Mouse (Mus musculus) liver, embryonic 13.5 days (tissue): Measurements from ENCODE around the gene Fubp1. TPM values are rescaled to one million over a fixed set of nuclear protein-coding genes. Genes with fewer than 3 reads are reported as not detected.

Source experiments
- ATAC-seq: fragments of 200-750 bp; cut with Nextera tagmentation; 2 replicates; pipeline ENCODE4 v1.8.0; 2017; ENCODE audit warnings: low read depth, mild to moderate bottlenecking, moderate number of reproducible peaks, moderate library complexity
- DNase-seq: peaks from one replicate; pipeline ENCODE4 v3.0.0; 2022
- H3K27ac ChIP-seq: fragments of 300-500 bp; sonication (generic); 2 replicates; pipeline ENCODE4 v1.5.1; 2015; ENCODE audit warnings: moderate library complexity, mild to moderate bottlenecking, inconsistent platforms
- H3K27me3 ChIP-seq: fragments of 300-500 bp; sonication (generic); 2 replicates; pipeline ENCODE4 v1.6.1; 2015; ENCODE audit warnings: mild to moderate bottlenecking, inconsistent platforms
- H3K36me3 ChIP-seq: fragments of 300-500 bp; sonication (generic); 2 replicates; pipeline ENCODE4 v1.6.1; 2015; ENCODE audit warnings: mild to moderate bottlenecking, inconsistent platforms
- H3K4me1 ChIP-seq: fragments of 300-500 bp; sonication (generic); replicated peaks from 2 replicates; pipeline ENCODE4 v1.6.1; 2015; ENCODE audit warnings: inconsistent platforms
- H3K4me2 ChIP-seq: fragments of 300-500 bp; sonication (generic); 2 replicates; pipeline ENCODE4 v1.6.1; 2015; ENCODE audit warnings: inconsistent platforms, mild to moderate bottlenecking, moderate library complexity
- H3K4me3 ChIP-seq: fragments of 300-500 bp; sonication (generic); replicated peaks from 2 replicates; pipeline ENCODE4 v1.5.1; 2015; ENCODE audit warnings: mild to moderate bottlenecking, inconsistent platforms
- H3K9ac ChIP-seq: fragments of 300-500 bp; sonication (generic); 2 replicates; pipeline ENCODE4 v1.6.1; 2015; ENCODE audit warnings: mild to moderate bottlenecking, inconsistent platforms
- H3K9me3 ChIP-seq: fragments of 300-500 bp; sonication (generic); replicated peaks from 2 replicates; pipeline ENCODE4 v1.6.1; 2016; ENCODE audit warnings: inconsistent platforms
- WGBS: fragments of 180-500 bp; shearing (Covaris S2); methylation state at CpG from one replicate; pipeline ENCODE4 v1.1.7; 2015; ENCODE audit not compliant: insufficient replicate concordance; 5-methylcytosine and 5-hydroxymethylcytosine counted together
- polyA plus RNA-seq: library from polyadenylated mRNA; unstranded; fragments of >200 nt; fragmentation: Nextera tagmentation; extraction: Ambion mirVana; gene quantifications from 2 replicates; pipeline ENCODE4 v1.2.1, GENCODE M21; 2015

The Fubp1 gene
- polyA plus RNA-seq, 1 experiment from 2014 or later: 99.4 TPM

DNA sequence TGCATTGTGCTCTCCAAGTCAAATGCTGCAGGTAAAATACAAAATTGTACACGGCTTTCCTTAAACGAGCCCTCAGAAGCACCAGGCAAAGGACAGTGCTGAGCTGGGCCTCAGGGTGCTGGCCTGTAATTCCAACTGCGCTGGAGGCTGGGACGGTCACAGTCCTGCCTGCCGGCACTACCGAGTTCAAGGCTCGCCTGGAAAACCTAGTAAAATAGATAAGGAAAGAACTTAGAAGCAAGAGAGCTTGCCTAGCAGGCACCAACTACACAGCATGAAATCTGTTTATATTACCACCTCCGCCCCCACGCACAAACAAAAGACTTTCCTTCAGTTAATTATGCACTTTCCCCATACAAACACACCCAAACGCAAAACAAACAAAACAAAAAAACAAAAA is 54.2 kb downstream of the Fubp1 start:
- Histone ChIP-seq H3K4me3 (no peak overlapping the region), H3K9ac (no peak overlapping the region), H3K27me3 (peaks cover 88% of the 10 kb centered on the region), H3K36me3 (no peaks in the 10 kb centered on the region), H3K9me3 (no peaks in the 10 kb centered on the region), H3K27ac (no peak overlapping the region), H3K4me2 (no peak overlapping the region), H3K4me1 (peaks cover 32% of the 10 kb centered on the region)
- 51% methylated on average over 10 of the region's 10 CpGs for WGBS
- DNase-seq: no peak
- ATAC-seq: no peak

DNA sequence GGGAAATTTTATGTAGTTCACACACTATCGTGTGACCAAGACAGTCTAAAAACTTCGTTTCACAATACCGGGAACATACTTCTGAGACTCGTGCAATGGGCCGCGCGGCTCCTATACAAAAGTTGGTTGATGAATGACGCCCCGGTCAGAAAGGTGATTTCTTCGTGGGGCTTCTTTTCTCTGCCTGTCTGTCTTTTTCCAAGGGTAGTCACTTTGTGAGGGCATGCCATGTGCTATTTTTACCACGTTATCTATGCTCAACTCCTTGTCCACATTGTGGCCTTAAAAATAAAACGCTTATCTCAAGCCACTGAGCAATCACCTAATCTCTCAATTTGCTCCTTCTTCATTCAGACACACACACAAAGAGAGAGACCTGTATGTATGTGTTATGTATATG is 54.6 kb downstream of the Fubp1 start:
- Histone ChIP-seq H3K27me3 (peaks cover 90% of the 10 kb centered on the region), H3K4me1 (peaks cover 32% of the 10 kb centered on the region), H3K27ac (no peak overlapping the region), H3K9ac (no peak overlapping the region), H3K9me3 (no peaks in the 10 kb centered on the region), H3K36me3 (no peaks in the 10 kb centered on the region), H3K4me3 (peak overlapping the region; percentile 62; the same call in 1 of the 2 replicates), H3K4me2 (peak overlapping the region; percentile 84)
- 39% methylated on average over 12 of the region's 12 CpGs for WGBS
- DNase-seq: no peak
- ATAC-seq: no peak

DNA sequence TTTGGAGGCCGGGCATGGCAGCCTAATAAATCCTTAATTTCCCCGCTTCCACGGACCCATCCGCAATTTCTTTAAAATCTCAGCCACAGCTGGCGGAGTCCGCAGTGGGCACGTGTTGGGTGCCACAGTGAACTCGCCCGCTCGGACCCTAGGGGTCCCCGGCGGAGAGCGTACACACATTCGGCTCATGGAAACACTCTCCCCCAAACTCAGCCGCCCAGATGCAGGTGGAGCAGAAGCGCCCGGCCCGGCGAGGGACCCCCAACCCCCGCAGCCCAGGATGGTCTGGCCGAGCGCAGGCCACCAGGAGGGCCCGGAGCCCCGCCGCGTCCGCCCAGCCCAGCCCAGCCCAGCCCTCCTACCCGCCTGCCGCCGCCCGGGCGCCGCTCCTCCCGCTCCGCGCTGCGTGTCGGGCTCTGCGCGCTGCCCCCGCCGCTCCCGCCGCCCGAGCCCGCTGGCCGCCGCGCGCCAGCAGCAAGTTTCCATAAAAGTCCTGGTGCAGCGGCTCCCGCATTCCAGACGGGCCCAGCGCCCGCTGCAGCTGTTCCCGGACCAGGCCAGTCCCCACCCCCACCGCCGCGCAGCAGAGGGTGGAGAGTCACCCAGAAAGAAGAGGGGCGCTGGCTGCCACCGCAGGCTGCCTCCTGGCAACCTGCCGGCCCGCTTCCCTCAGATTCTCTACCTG is 55.3 kb downstream of the Fubp1 start:
- no peaks in the 10 kb centered on the region for H3K9me3 ChIP-seq
- ATAC-seq (peak; percentile 66), DNase-seq (no peak)
- peak overlapping the region; percentile 62 for H3K4me3 ChIP-seq
- peaks cover 32% of the 10 kb centered on the region for H3K4me1 ChIP-seq
- peak overlapping the region; percentile 69 for H3K9ac ChIP-seq
- H3K27ac ChIP-seq: no peak overlapping the region
- H3K36me3 ChIP-seq: no peaks in the 10 kb centered on the region
- peaks cover 83% of the 10 kb centered on the region for H3K27me3 ChIP-seq
- peak overlapping the region; percentile 84 for H3K4me2 ChIP-seq
- WGBS: 1% methylated on average over 62 of the region's 63 CpGs

DNA sequence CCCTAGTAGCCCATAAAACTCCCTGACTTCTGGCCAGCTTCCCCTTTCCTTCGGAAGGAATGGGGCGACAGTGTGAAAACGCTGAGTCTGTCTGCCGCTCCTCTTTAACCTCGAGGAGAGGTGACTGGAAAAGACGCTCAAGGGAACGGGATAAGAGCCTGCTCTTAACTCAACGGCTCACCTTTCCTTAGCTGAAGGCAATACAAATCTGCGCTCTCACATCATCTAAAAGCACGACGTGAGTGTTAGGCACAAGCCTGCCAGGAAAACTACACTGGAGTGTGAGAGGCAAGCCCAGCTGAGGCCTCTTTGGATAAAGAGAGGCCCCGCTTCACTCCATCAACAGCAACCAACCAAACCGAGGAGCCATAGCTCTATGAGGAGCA is 55.8 kb downstream of the Fubp1 start, which contains the start of gene Nexn:
Nexn (minus strand) TSS at position 315 of the 386 bp plus-strand sequence.
- Histone ChIP-seq H3K36me3 (no peaks in the 10 kb centered on the region), H3K4me3 (peak within 1 kb of the TSS; percentile 62), H3K9me3 (no peaks in the 10 kb centered on the region), H3K27ac (no peak within 1 kb of the TSS), H3K4me2 (peak within 1 kb of the TSS; percentile 84), H3K27me3 (peaks cover 82% of the 10 kb centered on the region), H3K9ac (peak within 1 kb of the TSS; percentile 69), H3K4me1 (peaks cover 32% of the 10 kb centered on the region)
- WGBS: 8% methylated on average over 13 of the region's 13 CpGs
- ATAC-seq (no peak), DNase-seq (no peak)

DNA sequence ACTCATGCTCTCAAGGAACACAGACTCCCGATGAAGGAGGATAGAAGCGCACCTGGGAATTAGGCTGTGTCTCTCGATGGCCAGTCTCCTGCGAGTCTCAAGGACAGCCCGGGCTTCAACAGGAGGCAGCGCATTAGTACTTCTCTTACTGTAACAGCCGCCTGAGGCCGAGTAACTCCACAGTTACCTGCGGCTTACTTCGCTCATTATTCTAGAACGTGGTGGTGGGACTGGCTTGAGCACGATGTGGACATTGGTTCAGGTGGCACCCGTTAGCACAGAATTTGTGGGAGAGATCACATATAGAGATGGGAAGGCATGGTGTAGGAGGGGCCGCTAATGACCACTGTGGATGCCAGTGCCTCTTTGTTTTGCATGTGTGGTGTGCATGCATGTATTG is 57.9 kb downstream of the Fubp1 start:
- WGBS: 82% methylated on average over 14 of the region's 14 CpGs
- Histone ChIP-seq H3K4me3 (no peak overlapping the region), H3K27me3 (peaks cover 61% of the 10 kb centered on the region)

DNA sequence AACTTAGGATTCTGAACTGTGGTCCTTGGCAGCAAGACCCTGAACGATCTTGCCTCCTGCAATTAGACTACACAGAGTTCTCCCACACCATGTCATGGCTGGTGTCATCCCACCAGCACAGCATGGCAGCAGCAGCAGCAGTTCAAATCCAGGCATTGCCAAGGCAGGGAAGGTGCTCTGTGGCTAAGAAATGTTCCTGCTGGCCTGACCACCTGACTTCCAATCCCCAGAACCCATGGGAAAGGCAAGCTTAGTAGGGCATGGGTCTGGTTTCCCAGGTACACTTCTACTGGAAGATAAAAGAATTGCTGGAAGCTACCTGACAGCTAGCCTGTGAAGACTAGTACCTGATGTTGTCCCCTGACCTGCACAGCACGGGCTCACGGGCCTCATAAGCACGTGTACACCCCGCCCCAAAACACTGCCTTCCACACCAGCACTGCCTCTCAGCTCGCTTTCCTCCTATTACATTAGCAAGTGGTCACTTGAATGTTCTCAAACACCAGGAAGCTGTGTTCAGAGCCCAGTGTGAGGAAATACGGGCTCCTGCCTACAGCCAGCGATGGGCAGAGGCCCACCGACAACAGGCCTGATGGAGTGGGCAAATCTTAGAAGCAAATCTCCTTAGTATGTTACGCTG is 61.0 kb downstream of the Fubp1 start:
- DNase-seq (no peak), ATAC-seq (no peak)
- Histone ChIP-seq H3K4me3 (no peak overlapping the region), H3K4me2 (no peak overlapping the region), H3K36me3 (peaks cover under 1% of the 10 kb centered on the region; the same call in 1 of the 2 replicates), H3K27ac (no peak overlapping the region), H3K9me3 (no peaks in the 10 kb centered on the region), H3K27me3 (peaks cover 30% of the 10 kb centered on the region), H3K4me1 (no peaks in the 10 kb centered on the region; the same call in 1 of the 2 replicates), H3K9ac (no peak overlapping the region)
- 75% methylated on average over 10 of the region's 10 CpGs for WGBS

More for the DNA sequence above, 57.9 kb downstream of the Fubp1 start:
- H3K36me3 ChIP-seq: no peaks in the 10 kb centered on the region
- DNase-seq (no peak), ATAC-seq (no peak)
- no peaks in the 10 kb centered on the region for H3K9me3 ChIP-seq
- no peak overlapping the region for H3K4me2 ChIP-seq
- no peak overlapping the region for H3K27ac ChIP-seq
- peaks cover 20% of the 10 kb centered on the region for H3K4me1 ChIP-seq
- H3K9ac ChIP-seq: no peak overlapping the region

DNA sequence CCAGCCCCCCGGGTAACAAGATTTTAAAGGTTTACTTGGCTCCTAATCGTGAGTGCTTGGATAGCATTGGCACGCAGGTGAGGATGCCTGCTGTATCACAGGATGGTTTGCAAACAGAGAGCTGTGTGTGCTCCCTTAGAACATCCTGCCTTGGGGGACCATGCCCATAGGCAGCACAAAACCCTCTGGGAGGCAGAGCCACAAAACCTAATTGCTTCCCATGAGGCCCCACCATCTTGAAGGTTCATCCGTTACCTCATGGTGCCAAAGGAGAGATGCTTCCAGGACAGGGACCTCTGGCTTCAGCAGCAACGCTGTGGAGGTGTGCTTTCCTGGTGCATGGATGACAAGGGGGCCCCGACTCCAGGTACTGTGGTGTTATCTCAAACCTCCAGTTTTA is 61.7 kb downstream of the Fubp1 start:
- 77% methylated on average over 6 of the region's 6 CpGs for WGBS
- Histone ChIP-seq H3K9ac (no peak overlapping the region), H3K9me3 (no peaks in the 10 kb centered on the region), H3K27ac (no peak overlapping the region), H3K4me1 (no peaks in the 10 kb centered on the region), H3K4me3 (no peak overlapping the region), H3K4me2 (no peak overlapping the region), H3K36me3 (peaks cover 5% of the 10 kb centered on the region), H3K27me3 (peaks cover 23% of the 10 kb centered on the region)
- DNase-seq (no peak), ATAC-seq (no peak)

DNA sequence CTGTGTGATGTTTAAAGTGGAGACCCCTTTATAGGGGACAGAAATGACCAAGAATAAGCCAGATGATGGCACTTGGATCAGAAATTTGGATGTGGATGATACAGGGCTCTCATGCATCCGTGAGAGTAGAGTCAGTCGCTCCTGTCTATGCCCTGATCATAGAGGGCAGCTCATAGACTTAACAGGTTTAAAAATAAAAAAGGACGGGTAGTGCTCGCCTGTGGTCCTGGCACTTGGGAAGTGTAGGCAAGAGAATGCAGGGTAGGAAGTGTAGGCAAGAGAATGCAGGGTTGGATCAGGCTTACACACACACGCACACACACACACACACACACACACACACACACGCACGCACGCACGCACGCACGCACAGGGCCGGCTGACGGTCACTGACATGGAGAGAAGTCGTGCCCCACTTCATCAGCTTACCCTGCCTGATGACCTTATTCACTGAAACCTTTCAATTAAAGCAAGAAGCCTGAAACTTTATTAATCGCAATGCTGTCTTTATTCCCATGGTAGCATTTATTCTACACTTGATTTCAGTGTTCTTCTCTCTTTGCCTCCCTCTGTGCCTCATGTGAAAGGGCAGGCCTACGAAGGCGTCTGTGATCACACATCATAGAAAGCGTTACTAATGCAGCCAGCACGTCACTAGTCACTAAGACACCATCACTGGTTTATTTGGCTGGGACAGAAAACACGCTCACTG is 62.9 kb downstream of the Fubp1 start:
- Histone ChIP-seq H3K4me3 (no peak overlapping the region), H3K36me3 (peaks cover 5% of the 10 kb centered on the region), H3K27me3 (peaks cover 11% of the 10 kb centered on the region), H3K9me3 (no peaks in the 10 kb centered on the region), H3K27ac (no peak overlapping the region), H3K4me2 (no peak overlapping the region), H3K4me1 (no peaks in the 10 kb centered on the region), H3K9ac (no peak overlapping the region)
- no peak for ATAC-seq
- no peak for DNase-seq
- WGBS: 84% methylated on average over 20 of the region's 20 CpGs

DNA sequence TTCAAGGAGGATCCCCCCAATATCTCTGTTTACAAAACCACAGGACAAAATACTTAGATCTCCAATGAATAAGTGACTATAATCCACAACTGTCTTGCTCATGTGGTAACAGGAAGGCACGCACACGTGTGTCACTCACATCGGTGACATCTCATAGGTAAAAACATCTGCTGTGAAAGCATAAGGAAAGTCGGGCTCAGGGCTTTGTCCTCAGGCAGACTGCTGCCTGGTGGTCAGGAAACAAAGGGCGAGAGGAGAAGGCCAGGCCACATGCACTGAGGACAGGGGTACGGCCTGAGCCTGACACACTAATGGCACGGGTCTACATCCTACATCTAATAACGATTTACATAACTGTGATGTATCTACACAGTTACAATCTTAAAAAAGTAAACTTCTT is 64.8 kb downstream of the Fubp1 start:
- no peak overlapping the region for H3K9ac ChIP-seq
- H3K27me3 ChIP-seq: no peaks in the 10 kb centered on the region
- no peaks in the 10 kb centered on the region for H3K9me3 ChIP-seq
- 75% methylated on average over 8 of the region's 8 CpGs for WGBS
- DNase-seq (no peak), ATAC-seq (no peak)
- H3K4me1 ChIP-seq: no peaks in the 10 kb centered on the region
- H3K4me2 ChIP-seq: no peak overlapping the region
- H3K36me3 ChIP-seq: peaks cover 5% of the 10 kb centered on the region
- H3K27ac ChIP-seq: no peak overlapping the region
- H3K4me3 ChIP-seq: no peak overlapping the region

DNA sequence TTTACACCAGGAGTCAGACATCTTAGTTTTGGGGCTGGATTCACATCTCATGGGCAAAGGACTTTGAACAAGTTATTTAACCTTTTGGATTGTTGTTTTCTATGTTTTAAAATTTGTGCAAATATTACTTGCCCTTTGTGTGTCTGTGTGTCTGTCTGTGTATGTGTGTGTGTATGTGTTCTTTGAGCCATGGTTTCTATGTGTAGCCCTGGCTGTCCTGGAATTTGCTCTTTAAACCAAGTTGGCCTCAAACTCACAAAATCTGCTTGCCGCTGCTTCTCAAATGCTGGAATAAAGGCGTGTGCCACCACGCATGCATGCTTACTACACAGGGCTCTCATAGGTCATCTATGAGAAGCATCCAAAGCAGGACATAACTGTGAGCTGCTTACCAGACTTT is 66.7 kb downstream of the Fubp1 start:
- Histone ChIP-seq H3K9ac (no peak overlapping the region), H3K27me3 (no peaks in the 10 kb centered on the region), H3K4me1 (no peaks in the 10 kb centered on the region), H3K4me3 (no peak overlapping the region), H3K36me3 (peaks cover 5% of the 10 kb centered on the region), H3K27ac (no peak overlapping the region), H3K4me2 (no peak overlapping the region), H3K9me3 (no peaks in the 10 kb centered on the region)
- 74% methylated on average over 3 of the region's 3 CpGs for WGBS
- ATAC-seq (no peak), DNase-seq (no peak)

DNA sequence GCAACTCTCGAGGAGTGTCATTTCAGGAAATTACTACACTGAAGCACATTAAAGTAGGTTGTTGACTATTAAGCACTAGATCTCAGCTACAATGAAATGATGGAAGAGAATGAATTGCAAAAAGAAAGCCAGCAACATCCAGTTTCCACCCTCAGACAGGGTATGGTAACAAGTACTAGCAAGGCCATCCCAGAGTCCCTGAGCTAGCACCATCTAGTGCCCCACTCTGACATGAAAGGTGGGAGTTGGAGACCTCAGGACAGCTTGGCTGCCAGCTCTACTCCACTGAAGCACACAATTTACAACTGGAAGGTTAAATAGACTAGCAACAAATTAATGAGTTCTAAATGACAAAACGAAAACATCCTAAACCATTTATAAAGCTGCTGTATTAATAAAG is 67.7 kb downstream of the Fubp1 start:
- Histone ChIP-seq H3K4me1 (peaks cover 6% of the 10 kb centered on the region; the same call in 1 of the 2 replicates), H3K27ac (no peak overlapping the region), H3K9me3 (no peaks in the 10 kb centered on the region), H3K4me2 (no peak overlapping the region), H3K27me3 (no peaks in the 10 kb centered on the region), H3K4me3 (no peak overlapping the region), H3K9ac (no peak overlapping the region), H3K36me3 (peaks cover 9% of the 10 kb centered on the region)
- ATAC-seq (no peak), DNase-seq (no peak)
- 69% methylated on average over 2 of the region's 2 CpGs for WGBS
